Mouse (Mus musculus) urinary bladder, postnatal 25 days (tissue): Measurements from ENCODE around the gene Ino80e.

Experiments used
- DNase-seq: peaks from one replicate; pipeline ENCODE4 v3.0.0; 2022; ENCODE audit warnings: low spot score

Ino80e gene

GRCm38 (mm10) chr7:126855641-126856040, 6.5 kb downstream of the Ino80e start:
- DNase-seq: no peak

GRCm38 (mm10) chr7:126853454-126853853, 8.7 kb downstream of the Ino80e start:
- DNase-seq: no peak

- no peak for DNase-seq
Observed at GRCm38 (mm10) chr7:126851192-126851591, 11.0 kb downstream of the Ino80e start.

GRCm38 (mm10) chr7:126850161-126850560, 12.0 kb downstream of the Ino80e start:
- DNase-seq: no peak

GRCm38 (mm10) chr7:126848794-126849193, 13.4 kb downstream of the Ino80e start:
- DNase-seq: no peak

GRCm38 (mm10) chr7:126847421-126848398, 14.5 kb downstream of the Ino80e start:
- no peak for DNase-seq

DNA sequence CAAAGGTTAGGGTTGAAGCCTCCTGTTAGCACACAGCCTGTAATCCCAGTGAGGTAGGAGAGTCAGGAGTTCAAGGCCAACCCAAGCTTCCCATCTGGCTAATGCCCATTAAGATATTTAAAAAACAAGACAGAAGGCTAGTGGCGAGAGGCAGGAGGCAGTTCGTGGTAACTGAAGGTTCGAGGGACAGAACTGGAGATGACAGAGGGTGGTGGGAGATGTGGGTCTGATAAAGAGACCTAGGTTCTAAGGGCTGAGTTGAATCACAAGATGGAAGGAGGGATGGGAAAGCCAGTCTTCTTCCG, 15.1 kb downstream of the Ino80e start, which contains the start of gene Doc2a:
Gene Doc2a, plus strand, starts transcription at position 301 of the 305 bp plus-strand sequence.
- no peak for DNase-seq

DNA sequence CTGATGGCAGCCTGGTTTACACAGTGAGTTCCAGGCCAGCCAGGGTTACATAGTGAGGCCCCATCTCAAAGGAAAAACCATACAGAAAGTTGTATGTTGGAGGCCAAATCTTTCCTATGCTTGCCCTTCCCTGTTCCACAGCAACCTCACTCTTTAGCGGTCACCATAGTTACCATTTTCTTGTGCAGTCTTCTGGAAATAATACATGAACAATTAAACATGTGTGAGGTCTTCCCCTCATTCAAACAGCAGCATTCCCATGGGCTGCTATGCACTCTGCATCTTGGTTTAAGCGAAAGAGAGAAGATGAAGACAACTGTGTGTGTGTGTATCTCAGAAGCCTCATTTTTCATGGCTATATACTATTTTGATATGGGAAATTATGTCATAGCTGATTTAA, 16.7 kb downstream of the Ino80e start:
- no peak for DNase-seq

DNA sequence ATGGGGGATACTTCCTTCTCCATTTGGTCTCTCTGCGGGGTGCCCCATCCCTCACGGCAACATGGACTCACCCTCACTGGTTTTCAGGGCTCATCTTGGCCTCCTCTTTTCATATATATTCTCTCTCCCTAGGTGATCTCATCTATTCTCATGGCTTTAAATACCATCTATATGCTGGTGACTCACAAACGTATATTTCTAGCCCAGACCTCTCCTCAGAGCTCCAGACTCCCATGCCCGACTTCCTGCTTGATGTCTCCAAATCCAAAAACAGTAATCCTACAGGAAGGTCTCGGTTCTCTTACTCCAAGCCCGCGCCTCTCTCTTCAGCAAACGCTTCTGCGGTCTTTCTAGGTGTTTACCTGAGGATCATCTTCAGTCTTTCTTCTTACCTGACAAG, 18.9 kb downstream of the Ino80e start:
- DNase-seq: no peak

- no peak for DNase-seq
Observed at GRCm38 (mm10) chr7:126833294-126833693, 28.9 kb downstream of the Ino80e start.

DNA sequence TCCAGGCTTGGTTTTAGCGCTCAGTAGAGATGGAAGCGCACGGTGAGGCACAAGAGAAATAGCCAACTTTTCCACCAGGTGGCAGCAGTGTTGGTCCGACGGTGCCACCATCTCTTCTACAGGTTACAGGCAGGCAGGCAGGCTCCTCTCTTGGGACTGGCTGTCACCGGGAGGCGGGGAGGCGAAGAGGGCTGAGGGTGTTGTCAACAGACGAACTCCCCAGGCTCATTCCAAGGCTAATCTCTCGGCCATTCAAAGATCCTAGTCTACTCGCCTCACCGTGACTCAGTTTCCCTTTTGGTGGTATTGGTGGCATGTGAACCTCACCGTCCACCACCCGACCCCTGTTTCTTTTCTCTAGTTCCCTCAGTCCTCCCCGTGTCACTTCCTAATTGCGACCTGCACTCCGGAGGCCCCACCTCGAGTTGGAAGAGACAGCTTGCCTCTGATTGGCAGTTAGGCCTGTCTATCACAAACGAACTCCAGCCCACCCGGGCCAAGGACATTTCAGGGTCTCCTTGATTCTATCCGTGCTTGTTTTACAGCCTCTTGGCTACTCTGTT, 30.1 kb downstream of the Ino80e start:
- DNase-seq: peak; percentile 68

GRCm38 (mm10) chr7:126831539-126831938, 30.6 kb downstream of the Ino80e start, which contains the start of gene 4930451I11Rik:
4930451I11Rik (minus strand) TSS chr7:126831639.
- DNase-seq: no peak

GRCm38 (mm10) chr7:126825952-126826351, 36.2 kb downstream of the Ino80e start:
- no peak for DNase-seq

DNA sequence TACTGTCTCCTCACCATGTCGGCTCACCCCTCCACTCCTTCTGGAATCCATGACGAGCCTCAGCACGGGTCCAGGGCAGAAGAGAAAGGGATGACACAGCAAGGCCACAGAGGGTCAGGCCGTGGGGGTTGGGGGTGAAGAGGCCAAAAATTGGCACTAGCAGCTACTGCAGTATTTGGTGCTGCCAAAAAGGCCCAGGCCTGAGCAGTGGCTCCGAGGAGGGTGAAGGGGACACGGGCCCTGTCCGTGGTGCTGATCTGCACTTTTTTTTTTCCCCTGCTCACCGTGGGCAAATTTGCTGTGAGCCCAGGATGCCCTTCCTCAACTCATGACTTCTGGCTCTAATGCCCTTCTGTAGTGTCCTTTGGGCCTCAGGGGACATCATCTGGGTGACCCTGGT, 36.8 kb downstream of the Ino80e start:
- no peak for DNase-seq

GRCm38 (mm10) chr7:126823940-126824339, 38.2 kb downstream of the Ino80e start:
- DNase-seq: no peak

GRCm38 (mm10) chr7:126823202-126823711, 38.9 kb downstream of the Ino80e start:
- no peak for DNase-seq

- no peak for DNase-seq
Observed at GRCm38 (mm10) chr7:126822741-126823140, 39.4 kb downstream of the Ino80e start.

DNA sequence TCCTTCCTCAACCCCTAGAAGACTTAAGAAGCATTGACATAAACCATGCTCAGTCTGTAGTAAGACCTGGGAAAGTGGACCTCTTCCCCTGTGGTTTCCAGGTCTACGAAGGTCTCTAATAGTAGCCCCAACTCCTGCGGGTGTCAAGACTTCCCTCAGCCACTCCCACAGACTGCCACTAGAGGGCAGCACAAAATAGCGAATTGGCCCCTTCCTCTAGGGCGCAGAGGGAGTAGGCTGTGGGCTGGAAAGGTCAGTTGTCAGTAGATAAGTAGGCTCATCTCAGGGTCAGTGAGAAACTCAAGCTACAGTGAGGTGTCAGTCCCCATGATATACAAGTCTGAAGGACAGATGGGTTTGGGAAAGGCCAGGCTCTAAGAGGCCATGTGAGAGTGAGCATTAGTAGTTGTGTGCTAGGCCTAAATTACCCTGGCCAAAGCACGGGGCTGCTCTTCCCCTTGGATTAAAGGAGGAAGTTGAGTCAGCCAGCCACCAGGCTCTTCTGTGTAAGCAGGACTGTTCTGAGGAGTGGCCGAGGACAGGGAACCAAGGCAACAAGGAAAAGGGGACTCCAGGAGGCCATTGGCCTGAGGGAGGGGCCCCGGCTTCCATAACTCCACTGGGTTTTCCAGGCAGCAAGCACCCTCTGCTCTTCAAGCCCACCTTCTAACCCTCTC, 40.2 kb downstream of the Ino80e start:
- DNase-seq: peak; percentile 74

DNA sequence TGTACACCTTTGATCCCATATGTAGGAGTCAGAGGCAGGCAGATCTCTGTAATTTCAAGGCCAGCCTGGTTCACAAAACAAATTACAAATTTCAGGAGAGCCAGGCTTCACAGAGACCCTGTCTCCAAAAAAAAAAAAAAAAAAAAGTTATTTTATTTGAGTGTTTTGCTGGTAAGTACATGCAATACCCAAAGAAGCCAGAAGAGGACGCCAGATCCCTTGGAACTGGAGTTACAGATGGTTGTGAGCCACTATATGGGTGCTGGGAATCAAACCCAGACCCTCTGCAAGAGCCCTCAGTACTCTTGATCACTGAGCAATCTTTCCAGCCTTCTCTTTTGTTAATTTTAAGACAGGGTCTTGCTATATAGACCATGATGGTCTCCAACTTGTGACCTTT, 43.4 kb downstream of the Ino80e start:
- no peak for DNase-seq

DNA sequence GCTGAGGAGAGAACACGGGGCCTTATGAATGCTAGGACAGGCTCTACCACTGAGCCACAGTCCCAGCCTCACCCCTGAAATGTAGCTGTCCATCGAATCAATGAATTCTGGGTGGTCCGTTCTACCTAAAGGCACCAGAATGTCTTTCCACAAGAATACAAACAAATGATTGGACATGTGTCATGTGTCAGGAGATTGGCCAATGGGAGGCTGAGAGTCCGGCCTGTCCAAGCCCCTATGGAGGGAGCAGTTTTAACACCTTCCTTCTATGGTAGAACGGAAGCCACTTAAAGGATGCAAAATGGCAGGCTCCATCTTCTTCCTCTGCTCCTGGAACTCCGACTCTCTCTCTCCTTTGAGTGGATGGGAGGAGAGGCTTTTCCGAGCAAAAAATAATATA, 44.6 kb downstream of the Ino80e start:
- DNase-seq: no peak

DNA sequence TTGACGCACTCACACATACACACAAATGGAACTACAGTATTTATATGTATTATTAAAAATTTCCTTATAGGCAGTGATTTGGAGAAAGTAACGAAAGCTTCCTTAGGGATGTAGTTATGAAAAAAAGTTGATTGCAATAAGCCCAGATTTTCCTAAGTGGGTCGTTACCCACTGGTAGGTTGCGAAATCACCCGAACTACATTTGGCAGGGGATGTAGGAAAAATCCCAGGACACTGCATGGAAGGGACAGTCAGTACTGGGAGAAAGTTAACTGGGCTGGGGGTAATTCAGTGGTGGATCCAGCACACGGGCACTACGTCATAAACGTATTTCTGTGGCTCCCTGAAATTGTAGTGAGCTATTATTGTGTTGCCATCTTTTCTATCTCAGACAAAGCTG, 45.7 kb downstream of the Ino80e start:
- DNase-seq: no peak

- no peak for DNase-seq
Observed at GRCm38 (mm10) chr7:126815726-126816222, 46.4 kb downstream of the Ino80e start.
